Mouse (Mus musculus) hindbrain, embryonic 12.5 days (tissue): Measurements from ENCODE around the gene Actl7a. TPM values are rescaled to one million over a fixed set of nuclear protein-coding genes. Genes with fewer than 3 reads are reported as not detected.

Experiments used
- ATAC-seq: fragments of 200-750 bp; cut with Nextera tagmentation; 2 replicates; pipeline ENCODE4 v1.8.0; 2017; ENCODE audit warnings: moderate TSS enrichment; ENCODE audit not compliant: low FRiP score
- H3K27ac ChIP-seq: fragments of 300-500 bp; sonication (generic); 2 replicates; pipeline ENCODE4 v1.5.1; 2016; ENCODE audit warnings: mild to moderate bottlenecking
- H3K27me3 ChIP-seq: fragments of 300-500 bp; sonication (generic); 2 replicates; pipeline ENCODE4 v1.6.1; 2016; ENCODE audit warnings: mild to moderate bottlenecking
- H3K36me3 ChIP-seq: fragments of 300-500 bp; sonication (generic); 2 replicates; pipeline ENCODE4 v1.6.1; 2016; ENCODE audit warnings: mild to moderate bottlenecking
- H3K4me1 ChIP-seq: fragments of 300-500 bp; sonication (generic); 2 replicates; pipeline ENCODE4 v1.6.1; 2016
- H3K4me2 ChIP-seq: fragments of 300-500 bp; sonication (generic); replicated peaks from 2 replicates; pipeline ENCODE4 v1.6.1; 2016; ENCODE audit warnings: mild to moderate bottlenecking
- H3K4me3 ChIP-seq: fragments of 300-500 bp; sonication (generic); 2 replicates; pipeline ENCODE4 v1.5.1; 2016; ENCODE audit warnings: mild to moderate bottlenecking
- H3K9ac ChIP-seq: fragments of 300-500 bp; sonication (generic); 2 replicates; pipeline ENCODE4 v1.6.1; 2016; ENCODE audit warnings: mild to moderate bottlenecking, moderate library complexity
- H3K9me3 ChIP-seq: fragments of 300-500 bp; sonication (generic); replicated peaks from 2 replicates; pipeline ENCODE4 v1.6.1; 2016; ENCODE audit warnings: mild to moderate bottlenecking
- WGBS: fragments of 180-500 bp; shearing (Covaris S2); methylation state at CpG from one replicate; pipeline ENCODE4 v1.1.7; 2016; 5-methylcytosine and 5-hydroxymethylcytosine counted together
- polyA plus RNA-seq: library from polyadenylated mRNA; unstranded; fragments of >200 nt; fragmentation: Nextera tagmentation; extraction: Ambion mirVana; gene quantifications from 2 replicates; pipeline ENCODE4 v1.2.1, GENCODE M21; 2016

Actl7a gene
- polyA plus RNA-seq, 1 experiment from 2014 or later = not detected

DNA sequence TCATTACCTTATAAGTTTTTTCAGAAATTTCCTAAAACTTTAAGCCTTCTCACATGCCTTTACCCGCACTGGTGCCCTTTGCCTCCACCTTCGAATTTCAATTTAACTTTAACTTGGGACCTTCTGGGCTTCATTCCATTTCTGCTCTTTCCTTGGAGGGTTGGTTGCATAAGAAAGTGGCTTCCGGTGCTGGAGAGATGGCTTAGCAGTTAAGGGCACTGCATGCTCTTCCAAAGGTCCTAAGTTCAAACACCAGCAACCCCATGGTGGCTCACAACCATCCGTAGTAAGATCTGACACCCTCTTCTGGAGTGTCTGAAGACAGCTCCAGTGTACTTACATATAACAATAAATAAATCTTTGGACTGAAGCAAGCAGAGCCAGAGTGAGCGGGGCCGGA lies 20.0 kb upstream of the Actl7a start:
- H3K9me3 ChIP-seq = no peaks in the 10 kb centered on the region; the same call in 1 of the 2 replicates
- no peak for ATAC-seq
- no peak overlapping the region for H3K9ac ChIP-seq
- H3K36me3 ChIP-seq = no peaks in the 10 kb centered on the region
- no peak overlapping the region for H3K4me3 ChIP-seq
- H3K27me3 ChIP-seq = no peaks in the 10 kb centered on the region
- H3K4me2 ChIP-seq = no peak overlapping the region
- H3K4me1 ChIP-seq = no peaks in the 10 kb centered on the region
- no peak overlapping the region for H3K27ac ChIP-seq
- WGBS = 93% methylated on average over 6 of the region's 6 CpGs

DNA sequence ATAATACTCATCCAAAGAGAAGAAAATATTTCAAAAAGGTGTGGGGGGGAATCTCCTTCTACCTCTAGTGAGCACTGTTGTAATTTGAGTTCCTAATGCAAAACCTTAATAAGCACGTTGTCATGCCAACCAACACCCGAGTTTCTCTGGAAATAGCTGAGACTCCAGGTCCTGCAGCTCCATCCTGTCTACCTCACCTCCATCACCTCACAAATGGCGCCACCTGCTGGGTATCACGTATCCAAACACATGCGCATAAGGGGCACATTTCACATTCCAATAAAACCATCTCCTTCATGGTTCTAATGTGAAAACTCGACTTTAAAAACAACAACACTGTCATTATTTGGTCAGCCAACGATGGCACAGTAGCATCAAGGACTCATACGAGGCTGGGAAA lies 17.4 kb upstream of the Actl7a start:
- Histone ChIP-seq H3K9me3 (no peaks in the 10 kb centered on the region; the same call in 1 of the 2 replicates), H3K27ac (no peak overlapping the region), H3K4me1 (no peaks in the 10 kb centered on the region), H3K4me2 (no peak overlapping the region), H3K27me3 (no peaks in the 10 kb centered on the region), H3K4me3 (no peak overlapping the region), H3K9ac (no peak overlapping the region), H3K36me3 (no peaks in the 10 kb centered on the region)
- ATAC-seq = no peak
- WGBS = 57% methylated on average over 8 of the region's 8 CpGs

DNA sequence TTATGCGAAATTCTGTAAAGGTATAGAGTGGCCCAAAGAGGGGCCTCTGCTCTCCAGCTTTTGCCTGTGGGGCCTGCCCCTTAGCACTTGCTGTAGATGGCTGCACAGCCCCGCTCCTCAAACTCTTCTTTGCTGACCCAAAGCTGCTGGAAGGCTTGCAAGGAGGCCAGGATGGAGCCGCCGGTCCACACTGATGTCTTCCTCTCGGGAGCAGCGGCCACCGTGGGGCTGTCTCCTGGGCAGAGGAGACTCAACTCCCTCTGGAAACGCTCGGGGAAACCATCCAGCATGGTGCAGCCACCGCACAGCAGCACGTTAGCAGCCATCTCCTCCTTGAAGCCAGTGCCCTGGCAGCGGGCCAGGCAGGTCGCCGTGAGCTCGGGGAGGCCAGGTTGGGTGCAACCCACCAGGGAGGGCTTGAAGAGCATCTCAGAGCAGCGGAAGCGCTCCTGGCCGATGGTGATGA lies 3.2 kb upstream of the Actl7a start, which contains the start of gene Gm26657:
Gene Gm26657 (plus strand): TSS at position 51 of the 466 bp plus-strand sequence.
- Histone ChIP-seq H3K9me3 (no peaks in the 10 kb centered on the region), H3K27ac (no peak within 1 kb of the TSS), H3K4me3 (no peak within 1 kb of the TSS), H3K4me1 (no peaks in the 10 kb centered on the region), H3K9ac (no peak within 1 kb of the TSS), H3K4me2 (no peak within 1 kb of the TSS), H3K27me3 (no peaks in the 10 kb centered on the region), H3K36me3 (peaks cover 14% of the 10 kb centered on the region)
- no peak for ATAC-seq
- 87% methylated on average over 18 of the region's 18 CpGs for WGBS

DNA sequence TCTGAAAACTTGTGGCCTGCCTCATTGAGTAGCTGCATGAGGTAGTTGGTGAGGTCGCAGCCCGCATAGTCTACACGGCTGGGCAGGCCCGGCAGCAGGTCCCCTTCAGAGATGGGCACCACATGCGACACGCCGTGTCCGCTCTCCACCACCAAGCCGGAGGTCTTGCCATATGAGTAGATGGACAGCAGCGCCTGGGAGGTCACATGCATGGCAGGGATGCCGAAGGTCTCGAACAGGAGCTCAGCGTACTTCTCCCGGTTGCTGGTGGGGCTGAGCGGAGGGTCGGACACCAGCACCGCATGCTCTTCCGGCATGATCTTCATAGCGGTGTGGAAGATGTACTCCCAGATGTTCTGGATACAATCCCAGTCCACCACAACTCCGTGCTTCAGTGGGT lies 2.6 kb upstream of the Actl7a start:
- no peak overlapping the region for H3K4me2 ChIP-seq
- no peak overlapping the region for H3K4me3 ChIP-seq
- no peak overlapping the region for H3K27ac ChIP-seq
- no peak for ATAC-seq
- H3K27me3 ChIP-seq = no peaks in the 10 kb centered on the region
- no peak overlapping the region for H3K9ac ChIP-seq
- 95% methylated on average over 20 of the region's 20 CpGs for WGBS
- H3K36me3 ChIP-seq = peaks cover 18% of the 10 kb centered on the region
- no peaks in the 10 kb centered on the region for H3K4me1 ChIP-seq
- no peaks in the 10 kb centered on the region for H3K9me3 ChIP-seq

DNA sequence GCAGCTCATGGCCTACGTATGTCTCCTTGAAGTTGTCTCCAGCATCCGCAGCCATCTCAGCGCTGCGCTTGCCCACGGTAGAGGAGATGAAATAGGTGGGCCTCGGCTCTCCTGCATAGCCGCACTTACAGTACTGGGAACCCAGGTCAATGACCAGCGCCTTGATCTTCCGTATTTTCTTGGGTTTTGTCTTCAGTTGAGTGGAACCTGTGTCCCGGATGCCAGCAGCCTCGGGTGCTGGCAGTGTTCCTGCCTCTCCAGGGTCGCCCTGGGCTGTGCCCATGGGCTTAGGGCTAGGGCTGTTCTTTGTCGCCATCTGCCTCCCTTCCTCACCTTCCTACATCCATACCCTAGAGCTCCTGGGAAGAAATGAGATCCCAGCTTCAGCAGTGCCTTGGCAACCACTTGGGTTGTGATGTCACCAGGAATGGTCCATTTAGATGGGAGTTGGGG lies 2.1 kb upstream of the Actl7a start, which contains the start of gene Actl7b:
Gene Actl7b (minus strand): TSS at position 403 of the 453 bp plus-strand sequence.
- H3K4me3 ChIP-seq = no peak within 1 kb of the TSS
- H3K27me3 ChIP-seq = no peaks in the 10 kb centered on the region
- no peaks in the 10 kb centered on the region for H3K9me3 ChIP-seq
- no peak within 1 kb of the TSS for H3K27ac ChIP-seq
- no peak within 1 kb of the TSS for H3K9ac ChIP-seq
- peaks cover 22% of the 10 kb centered on the region for H3K36me3 ChIP-seq
- WGBS = 97% methylated on average over 13 of the region's 13 CpGs
- H3K4me1 ChIP-seq = no peaks in the 10 kb centered on the region
- no peak within 1 kb of the TSS for H3K4me2 ChIP-seq
- ATAC-seq = no peak

DNA sequence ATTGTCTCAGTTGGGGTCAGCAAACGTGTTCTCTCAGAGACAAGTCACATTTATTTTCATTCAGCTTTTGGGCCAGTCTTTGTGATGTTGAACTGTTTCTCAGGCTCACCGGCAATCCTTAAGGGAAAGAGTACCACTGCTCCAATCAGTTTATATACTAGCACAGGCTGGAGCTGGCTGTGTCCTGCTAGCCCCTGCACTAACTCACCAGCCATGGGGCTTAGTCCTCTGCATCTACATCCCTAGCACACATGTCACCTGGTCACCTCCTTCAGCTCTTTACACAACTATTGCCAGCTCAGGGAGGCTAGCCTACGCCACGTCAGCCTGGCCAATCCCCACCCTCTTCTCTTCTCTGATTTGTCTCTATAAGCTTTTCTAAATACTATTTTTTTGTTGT lies 515 bp upstream of the Actl7a start:
- WGBS = 89% methylated on average over 4 of the region's 4 CpGs
- peaks cover 35% of the 10 kb centered on the region for H3K36me3 ChIP-seq
- no peak for ATAC-seq
- H3K4me2 ChIP-seq = no peak overlapping the region
- H3K9me3 ChIP-seq = no peaks in the 10 kb centered on the region
- H3K27ac ChIP-seq = no peak overlapping the region
- no peak overlapping the region for H3K4me3 ChIP-seq
- H3K9ac ChIP-seq = no peak overlapping the region
- H3K27me3 ChIP-seq = no peaks in the 10 kb centered on the region
- no peaks in the 10 kb centered on the region for H3K4me1 ChIP-seq

DNA sequence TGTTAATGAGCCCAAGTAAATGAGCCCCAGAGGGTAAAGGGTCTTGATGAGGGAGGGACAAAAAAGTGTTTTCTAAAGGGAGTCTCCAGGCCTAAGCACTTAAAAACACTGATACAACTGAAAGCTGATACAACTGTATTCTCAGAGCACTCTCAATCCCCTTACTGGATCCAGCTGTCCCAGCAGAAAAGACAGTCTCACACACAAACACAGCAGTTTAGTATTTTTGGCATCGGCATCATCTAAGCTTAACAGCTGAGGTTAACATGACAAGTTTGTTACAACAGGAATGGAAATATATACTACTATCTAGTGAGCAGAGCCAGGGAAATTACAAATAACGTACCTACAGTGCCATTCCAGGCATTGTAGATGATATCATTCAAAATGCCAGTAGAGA lies 3.1 kb downstream of the Actl7a start:
- Histone ChIP-seq H3K27me3 (no peaks in the 10 kb centered on the region), H3K9me3 (no peaks in the 10 kb centered on the region), H3K4me2 (no peak overlapping the region), H3K4me3 (no peak overlapping the region), H3K9ac (no peak overlapping the region), H3K4me1 (no peaks in the 10 kb centered on the region), H3K27ac (no peak overlapping the region), H3K36me3 (peaks cover 65% of the 10 kb centered on the region)
- ATAC-seq = no peak
- WGBS = 98% methylated on average over 2 of the region's 2 CpGs

DNA sequence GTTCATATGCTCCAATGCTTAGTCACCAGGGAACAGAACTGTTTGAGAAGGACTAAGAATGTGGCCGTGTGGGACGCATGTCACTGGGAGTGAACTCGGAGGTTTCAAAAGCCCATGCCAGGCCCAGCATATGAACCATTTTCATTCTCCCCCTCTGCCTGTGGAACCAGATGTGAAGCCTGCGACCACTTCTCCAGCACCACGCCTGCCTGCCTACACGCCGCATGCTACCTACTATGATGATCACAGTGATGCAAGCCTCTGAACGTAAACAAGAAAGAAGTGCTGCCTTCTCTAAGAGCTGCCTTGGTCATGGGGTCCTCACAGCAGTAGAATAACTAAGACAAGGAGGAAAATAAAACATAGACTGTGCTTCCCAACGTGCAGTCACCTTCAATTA lies 4.2 kb downstream of the Actl7a start:
- Histone ChIP-seq H3K36me3 (peaks cover 74% of the 10 kb centered on the region), H3K27ac (no peak overlapping the region)
- 95% methylated on average over 9 of the region's 9 CpGs for WGBS

DNA sequence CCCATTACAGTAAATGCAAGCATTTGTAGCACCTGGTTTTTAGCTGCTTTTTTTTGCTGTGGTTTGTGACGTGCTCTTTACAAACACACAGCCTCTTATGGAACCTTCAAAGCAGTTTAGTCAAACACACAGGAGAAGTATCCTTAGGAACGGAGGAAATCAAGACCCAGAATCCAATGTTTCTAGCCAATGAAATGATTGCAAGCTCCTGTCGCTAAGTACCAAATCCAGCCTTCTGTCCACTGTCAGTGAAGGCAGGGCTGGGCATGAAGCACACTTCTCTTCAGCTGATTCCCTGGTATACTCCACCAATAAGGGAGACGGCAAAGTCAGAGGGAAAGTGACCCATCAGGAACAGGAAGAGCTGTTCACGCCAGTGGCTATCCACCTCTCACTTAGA lies 12.8 kb downstream of the Actl7a start:
- no peak for ATAC-seq
- Histone ChIP-seq H3K4me3 (no peak overlapping the region), H3K27me3 (no peaks in the 10 kb centered on the region), H3K36me3 (peaks cover 91% of the 10 kb centered on the region), H3K27ac (no peak overlapping the region), H3K4me1 (no peaks in the 10 kb centered on the region), H3K9ac (no peak overlapping the region), H3K4me2 (no peak overlapping the region), H3K9me3 (no peaks in the 10 kb centered on the region)
- WGBS = 95% methylated on average over 5 of the region's 5 CpGs

More for the DNA sequence above, 4.2 kb downstream of the Actl7a start:
- no peaks in the 10 kb centered on the region for H3K27me3 ChIP-seq
- no peaks in the 10 kb centered on the region for H3K9me3 ChIP-seq
- no peak overlapping the region for H3K4me3 ChIP-seq
- no peak for ATAC-seq
- H3K4me2 ChIP-seq = no peak overlapping the region
- no peak overlapping the region for H3K9ac ChIP-seq
- H3K4me1 ChIP-seq = no peaks in the 10 kb centered on the region

DNA sequence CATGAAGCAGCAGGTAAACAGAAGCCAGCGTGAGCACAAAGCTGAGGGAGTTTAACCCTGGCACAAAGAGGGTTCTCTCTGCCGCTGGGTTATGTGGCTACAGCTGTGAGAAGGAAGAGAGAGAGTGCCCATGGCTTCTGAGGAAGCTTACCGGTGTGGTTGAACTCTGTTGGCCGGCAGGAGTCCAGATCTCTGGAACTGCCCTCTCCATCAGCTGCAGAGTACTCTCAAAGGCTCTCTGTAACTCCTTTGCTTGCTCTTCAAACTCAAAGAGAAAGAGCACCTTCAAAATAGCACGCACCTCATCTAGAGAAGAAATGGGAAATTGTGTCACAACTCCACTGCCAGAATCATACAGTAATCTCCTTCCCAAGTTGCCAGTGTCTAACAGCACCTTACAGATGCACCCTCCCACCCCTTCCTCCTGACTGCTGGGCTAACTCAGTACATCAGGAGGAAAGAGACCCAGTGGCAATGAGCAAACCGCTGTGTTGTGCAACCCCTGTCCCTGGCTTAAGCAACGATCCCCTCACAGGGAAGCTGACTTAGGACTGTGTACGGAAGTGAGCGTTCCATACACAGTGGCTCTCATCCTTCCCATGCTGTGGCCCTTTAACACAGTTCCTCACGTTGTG lies 13.9 kb downstream of the Actl7a start:
- H3K27ac ChIP-seq = no peak overlapping the region
- H3K9ac ChIP-seq = no peak overlapping the region
- H3K4me3 ChIP-seq = no peak overlapping the region
- no peaks in the 10 kb centered on the region for H3K4me1 ChIP-seq
- no peak overlapping the region for H3K4me2 ChIP-seq
- 95% methylated on average over 10 of the region's 10 CpGs for WGBS
- H3K9me3 ChIP-seq = no peaks in the 10 kb centered on the region
- ATAC-seq = no peak
- H3K36me3 ChIP-seq = peaks cover 90% of the 10 kb centered on the region
- no peaks in the 10 kb centered on the region for H3K27me3 ChIP-seq

DNA sequence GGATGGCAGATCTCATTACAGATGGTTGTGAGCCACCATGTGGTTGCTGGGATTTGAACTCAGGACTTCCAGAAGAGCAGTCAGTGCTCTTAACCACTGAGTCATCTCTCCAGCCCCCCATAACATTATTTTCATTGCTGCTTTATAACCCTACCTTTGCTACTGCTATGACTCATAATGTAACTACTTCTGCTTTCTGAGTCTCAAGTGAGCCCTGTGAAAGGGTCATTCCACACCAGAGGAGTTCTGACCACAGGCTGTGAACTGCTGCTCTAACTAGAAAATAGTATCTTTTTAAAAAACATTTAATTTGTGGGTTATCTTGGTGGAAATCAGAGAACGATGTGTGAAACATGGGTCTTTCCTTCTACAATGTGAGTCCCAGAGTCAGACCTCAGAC lies 14.5 kb downstream of the Actl7a start:
- 100% methylated on average over 1 of the region's 1 CpGs for WGBS
- peaks cover 94% of the 10 kb centered on the region for H3K36me3 ChIP-seq
- ATAC-seq = no peak
- H3K4me2 ChIP-seq = no peak overlapping the region
- H3K9me3 ChIP-seq = no peaks in the 10 kb centered on the region
- no peak overlapping the region for H3K9ac ChIP-seq
- no peak overlapping the region for H3K27ac ChIP-seq
- H3K4me3 ChIP-seq = no peak overlapping the region
- no peaks in the 10 kb centered on the region for H3K27me3 ChIP-seq
- no peaks in the 10 kb centered on the region for H3K4me1 ChIP-seq

DNA sequence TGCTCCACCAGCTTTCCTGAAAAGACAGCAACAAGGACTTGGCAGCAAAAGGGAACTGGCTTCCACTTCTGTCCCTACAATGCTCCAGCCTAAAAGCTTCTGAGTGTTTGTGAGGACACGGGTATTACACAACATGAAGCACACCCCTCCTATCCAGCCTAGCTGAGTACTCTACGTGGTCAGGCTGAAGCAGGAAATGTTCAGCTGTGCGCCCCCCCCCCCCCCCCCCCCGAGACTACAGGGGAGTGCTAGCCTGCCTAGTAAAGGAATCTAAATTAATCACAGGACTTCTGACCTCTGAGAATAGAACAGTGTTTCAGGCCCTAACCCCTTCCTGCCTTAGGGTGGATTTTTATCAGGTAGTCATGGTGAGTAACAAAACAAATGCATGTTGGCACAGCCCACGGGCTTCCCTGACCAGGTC lies 24.7 kb downstream of the Actl7a start:
- Histone ChIP-seq H3K27ac (no peak overlapping the region), H3K9me3 (no peaks in the 10 kb centered on the region), H3K36me3 (peaks cover 91% of the 10 kb centered on the region), H3K27me3 (no peaks in the 10 kb centered on the region), H3K9ac (no peak overlapping the region), H3K4me2 (no peak overlapping the region), H3K4me3 (no peak overlapping the region), H3K4me1 (no peaks in the 10 kb centered on the region)
- no peak for ATAC-seq
- WGBS = 74% methylated on average over 5 of the region's 5 CpGs

DNA sequence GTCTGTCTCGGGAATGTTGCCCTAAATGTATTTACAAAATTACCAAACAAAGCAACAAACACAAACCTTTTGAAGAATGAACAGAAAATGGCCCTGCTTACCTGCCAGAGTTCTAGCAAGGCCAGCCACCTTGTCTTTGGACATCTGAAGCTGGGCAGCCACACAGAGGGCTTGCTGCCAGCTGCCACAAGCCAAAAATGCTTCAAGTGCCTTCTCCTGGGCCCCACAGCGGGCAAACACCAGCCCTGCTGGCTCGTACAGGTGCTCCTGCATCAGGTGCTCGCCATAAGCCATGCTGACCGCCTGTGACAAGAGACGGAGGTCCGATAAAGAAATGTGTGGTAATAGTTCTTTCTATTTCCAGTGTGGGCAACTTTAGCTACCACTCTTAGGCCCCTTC lies 25.7 kb downstream of the Actl7a start:
- WGBS = 96% methylated on average over 7 of the region's 7 CpGs
- H3K27me3 ChIP-seq = no peaks in the 10 kb centered on the region
- no peak for ATAC-seq
- no peak overlapping the region for H3K4me3 ChIP-seq
- no peaks in the 10 kb centered on the region for H3K9me3 ChIP-seq
- no peak overlapping the region for H3K9ac ChIP-seq
- H3K4me2 ChIP-seq = no peak overlapping the region
- no peaks in the 10 kb centered on the region for H3K4me1 ChIP-seq
- peaks cover 93% of the 10 kb centered on the region for H3K36me3 ChIP-seq
- no peak overlapping the region for H3K27ac ChIP-seq
